ENCODE assay signal across 7 mouse cellular contexts in genomic region chr17:78912861-78913281, GRCm38 (mm10). TPM values are rescaled to one million over a fixed set of nuclear protein-coding genes. Genes with fewer than 3 reads are reported as not detected.
DNase-seq lines count a peak whose midpoint lies in the region; ATAC-seq lines count a peak whose summit lies in the region.

No protein-coding gene starts in this region.

- H3K9me3 ChIP-seq in forebrain, embryonic 16.5 days (ENCODE audit: control insufficient read depth, low read length), result no peaks in the 10 kb centered on the region
- H3K9me3 ChIP-seq in liver, embryonic 11.5 days (ENCODE audit: control insufficient read depth, low read length), result no peaks in the 10 kb centered on the region
- no peaks in the 10 kb centered on the region for H3K9me3 ChIP-seq in neural tube, embryonic 15.5 days (replicated peaks)

- no peaks in the 10 kb centered on the region for H3K36me3 ChIP-seq in forebrain, embryonic 16.5 days (ENCODE audit: control insufficient read depth, insufficient read depth)
- H3K36me3 ChIP-seq in liver, embryonic 11.5 days (ENCODE audit: control insufficient read depth, insufficient read depth, low read length), result no peaks in the 10 kb centered on the region
- no peaks in the 10 kb centered on the region for H3K36me3 ChIP-seq in neural tube, embryonic 15.5 days

- WGBS in forebrain, embryonic 16.5 days, result 29% methylated on average over 6 of the region's 6 CpGs
- WGBS in liver, embryonic 11.5 days, result 26% methylated on average over 6 of the region's 6 CpGs
- 34% methylated on average over 6 of the region's 6 CpGs for WGBS in neural tube, embryonic 15.5 days

- ATAC-seq in forebrain, embryonic 16.5 days, result peak; percentile 75
- ATAC-seq in liver, embryonic 11.5 days (replicated peaks; ENCODE audit: low FRiP score), result peak; percentile 46
- ATAC-seq in neural tube, embryonic 15.5 days (ENCODE audit: low FRiP score), result peak; percentile 43

- H3K4me2 ChIP-seq in forebrain, embryonic 16.5 days (ENCODE audit: low read length), result peak overlapping the region; percentile 42
- peak overlapping the region; percentile 52 for H3K4me2 ChIP-seq in liver, embryonic 11.5 days
- peak overlapping the region; percentile 54 for H3K4me2 ChIP-seq in neural tube, embryonic 15.5 days

- H3K9ac ChIP-seq in forebrain, embryonic 16.5 days (replicated peaks; ENCODE audit: low read depth, low read length), result peak overlapping the region; percentile 5; the same call in 1 of the 2 replicates
- H3K9ac ChIP-seq in liver, embryonic 11.5 days (ENCODE audit: low read depth, low read length), result no peak overlapping the region
- no peak overlapping the region for H3K9ac ChIP-seq in neural tube, embryonic 15.5 days (replicated peaks)

- no peaks in the 10 kb centered on the region for H3K27me3 ChIP-seq in forebrain, embryonic 16.5 days (replicated peaks; ENCODE audit: control insufficient read depth, insufficient read depth, low read length)
- H3K27me3 ChIP-seq in liver, embryonic 11.5 days (replicated peaks; ENCODE audit: control insufficient read depth, insufficient read depth, low read length), result no peaks in the 10 kb centered on the region
- no peaks in the 10 kb centered on the region for H3K27me3 ChIP-seq in neural tube, embryonic 15.5 days (replicated peaks)

- H3K4me3 ChIP-seq in forebrain, embryonic 16.5 days (replicated peaks; ENCODE audit: low read length), result peak overlapping the region; percentile 39
- peak overlapping the region; percentile 41 for H3K4me3 ChIP-seq in liver, embryonic 11.5 days (ENCODE audit: low read depth, low read length)
- peak overlapping the region; percentile 41 for H3K4me3 ChIP-seq in neural tube, embryonic 15.5 days (replicated peaks)

- H3K27ac ChIP-seq in forebrain, embryonic 16.5 days (ENCODE audit: low read length), result no peak overlapping the region
- no peak overlapping the region for H3K27ac ChIP-seq in liver, embryonic 11.5 days (ENCODE audit: low read depth, low read length)
- H3K27ac ChIP-seq in neural tube, embryonic 15.5 days (replicated peaks), result peak overlapping the region; percentile 33

- peak; percentile 18 for DNase-seq in right cerebral cortex, adult 18-20 months
- DNase-seq in right cerebral cortex, postnatal 36 days (ENCODE audit: low spot score in 2 of 2), result no peak
- DNase-seq in cerebellum, adult 9-10 months, result peak; percentile 59
- no peak for DNase-seq in liver, embryonic 11.5 days (ENCODE audit: low spot score)
- no peak for DNase-seq in urinary bladder, postnatal 10 days (ENCODE audit: low spot score)

- H3K4me1 ChIP-seq in forebrain, embryonic 16.5 days (replicated peaks; ENCODE audit: control insufficient read depth, insufficient read depth, low read length), result peaks cover 13% of the 10 kb centered on the region
- H3K4me1 ChIP-seq in liver, embryonic 11.5 days (replicated peaks; ENCODE audit: control insufficient read depth, insufficient read depth, low read length), result peaks cover 10% of the 10 kb centered on the region; the same call in 1 of the 2 replicates
- H3K4me1 ChIP-seq in neural tube, embryonic 15.5 days, result peaks cover 16% of the 10 kb centered on the region

RNA-seq across cellular contexts. Expression of gene Cebpzos, which starts 3.4 kb away (rescaled TPM):
- 100 and 108 TPM in 2 replicates for polyA plus RNA-seq in forebrain, embryonic 16.5 days (2015; fragmentation: Nextera tagmentation; extraction: Ambion mirVana)
- 80.6 and 95.3 TPM in 2 replicates for polyA plus RNA-seq in liver, embryonic 11.5 days (2014; fragmentation: Nextera tagmentation; extraction: Ambion mirVana)
- polyA plus RNA-seq in neural tube, embryonic 15.5 days (2015; fragmentation: Nextera tagmentation; extraction: Ambion mirVana), result 113 and 125 TPM in 2 replicates

RNA-seq across cellular contexts. Expression of gene Sult6b1, which starts 6.1 kb away (rescaled TPM):
- polyA plus RNA-seq in forebrain, embryonic 16.5 days (2015; fragmentation: Nextera tagmentation; extraction: Ambion mirVana), result not detected in 2 replicates
- polyA plus RNA-seq in liver, embryonic 11.5 days (2014; fragmentation: Nextera tagmentation; extraction: Ambion mirVana), result 0.14 TPM in 1 of 2 replicates, not detected in the other
- 0.13 TPM in 1 of 2 replicates, not detected in the other for polyA plus RNA-seq in neural tube, embryonic 15.5 days (2015; fragmentation: Nextera tagmentation; extraction: Ambion mirVana)

RNA-seq across cellular contexts. Expression of gene Cebpz, which starts 24.0 kb away (rescaled TPM):
- polyA plus RNA-seq in forebrain, embryonic 16.5 days (2015; fragmentation: Nextera tagmentation; extraction: Ambion mirVana), result 50.5 and 58.2 TPM in 2 replicates
- 73.8 and 74.0 TPM in 2 replicates for polyA plus RNA-seq in liver, embryonic 11.5 days (2014; fragmentation: Nextera tagmentation; extraction: Ambion mirVana)
- polyA plus RNA-seq in neural tube, embryonic 15.5 days (2015; fragmentation: Nextera tagmentation; extraction: Ambion mirVana), result 38.7 and 46.5 TPM in 2 replicates

RNA-seq across cellular contexts. Expression of gene Ndufaf7, which starts 24.1 kb away (rescaled TPM):
- polyA plus RNA-seq in forebrain, embryonic 16.5 days (2015; fragmentation: Nextera tagmentation; extraction: Ambion mirVana), result 67.7 and 68.9 TPM in 2 replicates
- 58.0 and 67.3 TPM in 2 replicates for polyA plus RNA-seq in liver, embryonic 11.5 days (2014; fragmentation: Nextera tagmentation; extraction: Ambion mirVana)
- polyA plus RNA-seq in neural tube, embryonic 15.5 days (2015; fragmentation: Nextera tagmentation; extraction: Ambion mirVana), result 67.0 and 68.2 TPM in 2 replicates

RNA-seq across cellular contexts. Expression of gene Eif2ak2, which starts 30.5 kb away (rescaled TPM):
- polyA plus RNA-seq in forebrain, embryonic 16.5 days (2015; fragmentation: Nextera tagmentation; extraction: Ambion mirVana), result 2.2 and 3.1 TPM in 2 replicates
- 8.2 and 8.3 TPM in 2 replicates for polyA plus RNA-seq in liver, embryonic 11.5 days (2014; fragmentation: Nextera tagmentation; extraction: Ambion mirVana)
- 3.6 and 6.0 TPM in 2 replicates for polyA plus RNA-seq in neural tube, embryonic 15.5 days (2015; fragmentation: Nextera tagmentation; extraction: Ambion mirVana)

Comparison
In these comparisons a context has a peak if more than half of its experiments do, and no peak if none do; other contexts are left out.
1. DNase-seq: peak in right cerebral cortex, adult 18-20 months (single experiment) and cerebellum, adult 9-10 months (single experiment); none in right cerebral cortex, postnatal 36 days (0 of 2), liver, embryonic 11.5 days (single experiment) and urinary bladder, postnatal 10 days (single experiment).
2. Peak in every context shown above with its lines, with median percentiles within 50 percentile points of each other: ATAC-seq, H3K4me2 ChIP-seq and H3K4me3 ChIP-seq.